Comparison of ENCODE assay signal across 8 mouse cellular contexts in the genomic region with DNA sequence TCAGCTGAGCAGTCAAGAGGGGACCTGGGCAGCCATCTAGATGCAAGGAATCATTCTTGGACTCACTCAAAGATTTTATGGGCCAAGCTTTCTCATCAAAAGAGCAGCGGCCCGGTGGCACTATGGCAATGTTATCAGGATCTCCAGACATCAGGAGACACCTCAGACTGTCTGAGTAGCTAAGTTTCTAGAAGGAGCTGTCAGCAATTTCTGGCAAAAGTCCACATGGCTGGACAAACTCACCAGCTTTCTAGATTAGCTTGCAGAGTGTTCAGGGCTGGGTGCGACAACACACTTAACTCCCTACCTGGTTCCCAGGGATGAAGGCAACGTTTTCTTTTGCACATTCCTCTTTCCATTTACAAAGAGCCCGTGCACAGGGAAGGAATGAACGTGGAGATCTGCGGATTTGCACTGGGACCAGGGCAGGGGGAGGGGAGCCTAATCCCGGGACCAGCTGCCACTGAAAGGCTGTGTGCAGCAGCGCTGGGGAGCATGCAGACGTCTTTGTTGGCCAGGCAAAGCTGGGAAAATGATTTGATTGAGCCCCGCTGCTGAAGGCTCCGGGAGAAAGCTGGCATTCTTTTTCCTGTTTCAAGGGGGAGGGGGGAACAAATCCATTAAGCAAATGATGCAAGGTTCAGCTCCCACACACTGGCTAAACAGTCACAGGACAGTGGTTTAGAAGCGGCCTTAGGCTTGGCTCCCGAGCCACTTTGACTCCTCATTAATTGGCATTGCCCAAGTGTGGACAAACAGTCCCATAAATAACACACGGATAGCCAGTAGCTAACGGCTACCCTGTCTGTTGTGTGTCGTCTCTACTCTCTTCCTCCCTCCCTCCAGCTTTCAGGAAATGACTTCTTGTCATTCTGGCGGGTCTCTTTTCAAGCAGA.
DNase-seq lines count a peak whose midpoint lies in the region; ATAC-seq and TF ChIP-seq lines count a peak whose summit lies in the region.

No protein-coding gene starts in this region.

- no peak overlapping the region for H3K27ac ChIP-seq in liver, adult 2 months (replicated peaks; ENCODE audit: insufficient read depth, low read depth, low read length)
- peak overlapping the region; percentile 88 for H3K27ac ChIP-seq in forebrain, embryonic 13.5 days
- H3K27ac ChIP-seq in intestine, embryonic 15.5 days, result peak overlapping the region; percentile 56

- peaks cover 5% of the 10 kb centered on the region; the same call in 1 of the 2 replicates for H3K9me3 ChIP-seq in forebrain, embryonic 13.5 days (replicated peaks)
- no peaks in the 10 kb centered on the region for H3K9me3 ChIP-seq in intestine, embryonic 15.5 days

- 27% methylated on average over 18 of the region's 18 CpGs for WGBS in liver, adult 2 months
- WGBS in forebrain, embryonic 13.5 days, result 10% methylated on average over 18 of the region's 18 CpGs
- 27% methylated on average over 18 of the region's 18 CpGs for WGBS in intestine, embryonic 15.5 days

- TF ChIP-seq POLR2A in liver, adult 2 months (IDR thresholded peaks at IDR 0.05; ENCODE audit: extremely low read depth, insufficient read depth, low read length), result no peak

- no peak for TF ChIP-seq CTCF in liver, adult 2 months (IDR thresholded peaks at IDR 0.05; ENCODE audit: low read depth, low read length)

- H3K4me3 ChIP-seq in liver, adult 2 months (ENCODE audit: insufficient read depth, low read depth, low read length), result no peak overlapping the region
- no peak overlapping the region for H3K4me3 ChIP-seq in forebrain, embryonic 13.5 days
- no peak overlapping the region for H3K4me3 ChIP-seq in intestine, embryonic 15.5 days (replicated peaks)

- peaks cover 4% of the 10 kb centered on the region for H3K4me1 ChIP-seq in liver, adult 2 months (ENCODE audit: control insufficient read depth, insufficient read depth, low read length)
- H3K4me1 ChIP-seq in forebrain, embryonic 13.5 days, result peaks cover 19% of the 10 kb centered on the region
- peaks cover 9% of the 10 kb centered on the region; the same call in 1 of the 2 replicates for H3K4me1 ChIP-seq in intestine, embryonic 15.5 days (replicated peaks)

- no peaks in the 10 kb centered on the region for H3K79me2 ChIP-seq in liver, adult 2 months (ENCODE audit: control insufficient read depth, insufficient read depth, low read length)

- DNase-seq in liver, adult 2 months (ENCODE audit: extremely low read depth, low read depth, low spot score), result peak; percentile 45
- DNase-seq in liver, result no peak
- peak; percentile 68 for DNase-seq in lung, postnatal 10 days
- DNase-seq in right cerebral cortex, postnatal 14 days, result peak; percentile 21
- DNase-seq in spleen, adult 18-20 months, result no peak

- peak; percentile 98 for ATAC-seq in forebrain, embryonic 13.5 days
- ATAC-seq in intestine, embryonic 15.5 days, result peak; percentile 75
- no peak for ATAC-seq in inflammation-experienced regulatory T-cells, adult 6 months

- H3K4me2 ChIP-seq in forebrain, embryonic 13.5 days, result peak overlapping the region; percentile 39
- peak overlapping the region; percentile 39; the same call in 1 of the 2 replicates for H3K4me2 ChIP-seq in intestine, embryonic 15.5 days (replicated peaks)

- no peaks in the 10 kb centered on the region for H3K36me3 ChIP-seq in liver, adult 2 months (ENCODE audit: control insufficient read depth, insufficient read depth, low read length)
- no peaks in the 10 kb centered on the region for H3K36me3 ChIP-seq in forebrain, embryonic 13.5 days (ENCODE audit: poor library complexity, severe bottlenecking)
- H3K36me3 ChIP-seq in intestine, embryonic 15.5 days, result no peaks in the 10 kb centered on the region

- no peak overlapping the region for H3K9ac ChIP-seq in liver, adult 2 months (ENCODE audit: low read depth, low read length)
- peak overlapping the region; percentile 12; the same call in 1 of the 2 replicates for H3K9ac ChIP-seq in forebrain, embryonic 13.5 days
- no peak overlapping the region for H3K9ac ChIP-seq in intestine, embryonic 15.5 days

- no peaks in the 10 kb centered on the region for H3K27me3 ChIP-seq in liver, adult 2 months (ENCODE audit: control insufficient read depth, insufficient read depth, low read length)
- H3K27me3 ChIP-seq in forebrain, embryonic 13.5 days, result 0 out of 2 replicates have a peak, but pooled peaks cover 2% of the 10 kb centered on the region
- H3K27me3 ChIP-seq in intestine, embryonic 15.5 days (replicated peaks), result no peaks in the 10 kb centered on the region

Comparison
In these comparisons a context has a peak if more than half of its experiments do, and no peak if none do; other contexts are left out.
1. DNase-seq: peak in liver, adult 2 months (single experiment), lung, postnatal 10 days (single experiment) and right cerebral cortex, postnatal 14 days (single experiment); none in liver (single experiment) and spleen, adult 18-20 months (0 of 2).